Mouse (Mus musculus): ENCODE measurements around the gene Cdyl2. TPM values are rescaled to one million over a fixed set of nuclear protein-coding genes. Genes with fewer than 3 reads are reported as not detected.

The Cdyl2 gene
- polyA plus RNA-seq (2012; rRNA removed), result 0.18 and 0.37 TPM in 2 replicates

DNA sequence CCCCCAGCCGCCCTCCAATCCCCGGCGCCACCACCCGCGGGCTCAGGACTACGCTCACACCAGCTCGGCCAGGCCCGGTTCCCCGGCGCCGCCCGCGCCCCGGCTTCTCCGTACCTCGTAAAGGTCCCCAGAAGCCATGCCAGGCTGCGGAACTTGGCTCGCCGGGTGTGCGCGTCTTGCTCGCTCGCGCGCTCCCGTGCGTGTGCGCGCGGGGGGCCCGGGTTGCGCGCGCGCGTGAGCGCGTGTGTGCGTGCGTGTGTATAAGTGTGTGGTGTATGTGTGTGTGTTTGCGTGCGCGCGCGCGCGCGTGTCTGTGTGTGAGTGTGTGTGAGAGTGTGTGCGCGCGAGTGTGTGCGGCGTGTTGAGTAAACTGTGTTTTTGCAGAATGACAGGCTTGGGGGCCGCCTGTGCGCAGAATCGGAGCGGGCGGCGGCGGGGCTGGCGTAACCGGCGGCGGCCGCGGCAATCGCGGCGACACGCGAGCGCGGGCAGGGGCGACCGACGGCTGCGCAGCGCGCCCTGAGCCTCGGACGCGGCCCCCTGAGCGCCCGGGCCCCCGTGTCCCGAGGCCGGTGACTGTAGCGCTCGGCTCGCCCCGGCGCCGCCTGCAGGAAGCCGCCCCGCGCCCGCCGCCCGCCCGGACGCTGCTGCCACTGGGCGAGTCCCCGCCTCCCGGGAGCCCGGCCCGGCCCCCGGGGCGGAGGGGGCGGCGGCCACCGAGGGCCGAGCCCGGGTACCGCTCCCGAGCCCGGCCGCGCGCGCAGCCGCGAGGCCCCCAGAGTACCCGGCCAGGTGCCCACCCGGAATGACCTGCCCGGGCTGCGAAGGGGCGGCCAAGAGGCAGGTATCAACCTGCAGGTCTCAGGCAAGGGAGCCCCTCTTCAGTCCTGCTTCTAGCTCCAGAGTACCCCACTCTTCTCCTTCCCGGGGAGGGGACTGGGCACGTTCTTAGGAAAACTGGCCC, at the start of gene Cdyl2:
Gene Cdyl2, minus strand, starts transcription at position 308 of the 964 bp plus-strand sequence.

Other genes starting within 250 kb of the Cdyl2 start
- gene Dynlrb2, start 228.0 kb downstream of the Cdyl2 start, polyA plus RNA-seq (2012; rRNA removed), result 0.25 TPM in 1 of 2 replicates, not detected in the other
- 1.8 and 2.4 TPM in 2 replicates for gene Cmc2, start 188.5 kb upstream of the Cdyl2 start, polyA plus RNA-seq (2012; rRNA removed)
- 0.97 and 1.2 TPM in 2 replicates for gene Cenpn, start 188.7 kb upstream of the Cdyl2 start, polyA plus RNA-seq (2012; rRNA removed)
- gene Atmin, start 210.4 kb upstream of the Cdyl2 start, polyA plus RNA-seq (2012; rRNA removed), result 4.3 and 4.7 TPM in 2 replicates
- 0.08 TPM in 1 of 2 replicates, not detected in the other for gene 1700030J22Rik, start 246.0 kb upstream of the Cdyl2 start, polyA plus RNA-seq (2012; rRNA removed)

All from stomach, adult 2 months (tissue).